Mouse (Mus musculus): ENCODE results near the gene Wdr17.
"Not testable (repeated sequence)": the region's sequence is repeated elsewhere in the genome, so short reads cannot be mapped to it uniquely, and the experiment has no call there.

The Wdr17 gene

DNA sequence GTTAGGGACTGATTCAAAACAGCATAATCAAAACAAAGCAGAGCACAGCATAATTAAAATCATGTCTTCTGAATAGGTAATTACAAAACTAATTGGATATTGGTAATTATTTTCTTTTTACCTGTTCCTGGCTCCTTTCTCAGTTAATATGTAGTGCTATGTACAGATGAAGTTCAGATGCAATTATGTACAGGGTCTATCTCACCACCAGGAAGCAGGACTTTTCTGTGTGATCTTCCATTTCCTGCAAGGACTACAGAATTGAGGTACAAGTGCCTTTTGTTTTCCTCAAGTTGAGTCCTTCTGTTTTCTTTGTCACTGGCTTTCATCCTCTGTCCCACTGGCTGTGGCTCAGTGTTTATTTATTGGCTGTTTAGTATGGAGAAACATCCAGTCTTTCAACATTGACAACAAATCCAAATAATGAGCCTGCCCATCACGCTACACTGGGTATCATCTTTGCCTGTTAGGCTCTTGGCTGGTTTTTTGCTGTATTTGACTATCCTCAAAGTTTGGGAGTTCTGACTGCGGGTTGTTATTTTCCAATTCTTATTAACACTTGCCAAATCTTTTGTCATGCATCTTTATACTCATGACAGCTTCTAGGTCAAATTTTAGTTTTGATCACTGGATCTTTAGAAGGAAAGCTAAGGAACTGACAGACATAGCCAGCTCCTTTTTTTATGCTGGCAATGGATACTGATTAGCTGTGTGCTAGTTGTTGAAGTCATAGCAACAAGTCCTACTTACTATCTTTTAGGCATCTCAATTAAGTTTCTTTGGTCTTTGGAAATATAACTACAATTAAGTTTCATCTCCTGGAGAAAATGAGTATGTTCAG, 94.9 kb downstream of the Wdr17 start:
- DNase-seq: peak in 1 of 2 experiments; percentile 7

DNA sequence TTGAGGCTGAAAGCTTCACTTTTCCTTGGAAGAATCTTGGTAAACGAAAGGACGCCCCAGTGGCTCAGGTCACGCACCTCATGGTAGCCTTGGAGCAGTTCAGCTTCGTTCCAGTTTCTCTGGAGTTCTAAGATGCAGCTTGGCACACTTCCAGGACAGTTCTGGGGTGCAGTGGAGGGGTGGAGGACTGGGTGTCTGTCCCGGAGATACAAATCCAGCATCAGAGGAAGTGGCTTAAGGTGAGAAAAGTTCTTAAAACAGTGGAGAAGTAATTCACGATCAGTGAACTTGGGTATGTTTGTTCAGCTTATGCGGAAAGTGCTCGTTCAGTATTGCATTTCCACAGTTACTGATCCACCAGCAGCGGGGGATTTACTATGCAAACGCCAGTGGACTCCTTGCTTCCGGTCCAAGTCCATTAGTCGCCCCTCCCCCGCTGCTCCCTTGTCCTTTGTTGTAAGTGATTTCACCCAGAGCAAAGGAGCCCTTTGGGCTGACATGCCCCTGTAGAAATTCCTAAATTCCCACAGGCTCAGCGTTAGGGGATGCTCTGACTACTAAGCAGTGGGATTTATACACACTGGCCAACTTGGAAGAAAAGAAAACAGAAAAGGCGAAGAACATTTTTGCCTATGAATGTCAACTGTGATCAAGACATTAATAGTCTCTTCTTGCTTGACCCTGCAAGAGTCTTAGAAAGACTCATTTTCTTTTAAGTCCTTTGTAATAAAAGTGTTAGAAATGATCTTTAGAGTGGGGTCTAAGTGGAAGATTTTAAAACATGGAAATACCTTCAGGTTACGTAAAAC, 106.6 kb downstream of the Wdr17 start:
- DNase-seq: peak; percentile 79 to 85

DNA sequence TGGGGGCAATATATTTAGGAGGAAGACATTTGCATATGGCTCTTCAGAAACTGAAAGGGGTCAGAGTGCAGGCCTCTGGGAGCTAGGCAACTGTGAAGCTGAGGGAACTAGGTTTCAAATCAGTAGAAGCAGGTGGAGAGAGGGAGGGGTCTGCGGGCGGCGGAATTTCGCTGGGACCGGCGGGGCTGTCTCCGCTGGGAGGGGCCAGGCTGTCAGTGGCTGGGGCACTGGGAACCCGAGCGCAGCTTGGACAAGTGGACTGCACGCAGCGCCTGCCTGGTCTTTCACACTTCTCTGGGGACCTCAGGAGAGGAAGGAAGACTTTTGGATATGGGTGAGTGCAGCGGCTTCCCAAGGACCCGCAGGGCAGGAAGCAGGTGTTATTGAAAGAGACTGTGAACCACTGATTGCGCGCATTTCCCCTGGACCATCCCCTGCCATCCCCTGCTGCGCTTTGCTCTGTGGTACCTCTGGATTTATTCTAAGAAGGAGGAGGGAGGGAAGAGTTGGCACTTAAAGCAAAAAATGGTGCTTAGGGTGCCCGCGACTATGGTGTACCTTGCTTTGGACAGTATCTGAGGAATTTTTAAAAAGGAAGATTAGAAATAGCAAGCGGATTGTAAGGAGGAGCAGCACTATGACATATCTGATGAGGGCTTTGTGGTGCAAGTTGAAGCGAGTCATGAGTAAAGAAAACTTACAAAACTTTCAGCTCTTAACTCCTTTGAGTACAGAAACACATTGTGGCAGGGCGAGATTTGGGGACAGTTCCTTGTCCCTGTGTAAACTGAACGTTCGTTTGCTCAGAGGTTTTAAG, 107.5 kb downstream of the Wdr17 start:
- DNase-seq: peak; percentile 42 to 57

DNA sequence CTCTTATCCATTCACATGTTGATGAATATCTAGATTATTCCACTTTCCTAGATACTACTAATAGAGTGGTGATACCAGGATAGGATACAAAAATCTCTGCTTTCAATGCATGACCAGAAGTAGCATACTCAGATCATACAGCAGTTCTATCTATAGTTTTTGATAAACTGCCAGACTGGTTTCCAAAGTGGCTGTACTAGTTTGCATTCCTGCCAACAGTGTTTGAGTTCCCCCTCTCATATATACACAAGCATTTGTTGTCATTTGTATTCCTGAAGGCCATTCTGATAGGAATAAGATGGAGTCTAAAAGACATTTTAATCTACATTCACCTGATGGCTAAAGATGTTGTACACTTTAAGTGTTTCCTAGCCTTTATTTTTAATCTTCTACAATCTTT, 110.0 kb downstream of the Wdr17 start:
- DNase-seq: no peak

DNA sequence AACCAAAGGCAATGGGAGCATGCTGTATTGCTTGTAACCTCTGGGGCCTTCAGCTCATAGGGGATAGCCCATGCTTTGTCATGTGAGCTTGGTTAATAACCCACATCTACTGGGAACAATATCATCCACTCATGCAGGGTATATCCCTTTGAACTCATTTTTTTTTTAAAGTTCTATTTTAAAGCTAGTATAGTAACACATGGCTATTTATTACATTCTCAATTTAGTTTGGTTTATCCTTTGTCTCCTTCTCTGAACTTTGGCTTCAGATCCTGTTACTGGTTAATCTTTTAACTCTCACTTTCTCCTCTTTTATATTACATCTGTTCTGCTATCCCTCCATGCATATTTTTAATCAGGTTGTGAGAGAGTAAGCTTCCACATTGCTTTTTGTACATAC, 110.7 kb downstream of the Wdr17 start:
- DNase-seq: no peak

DNA sequence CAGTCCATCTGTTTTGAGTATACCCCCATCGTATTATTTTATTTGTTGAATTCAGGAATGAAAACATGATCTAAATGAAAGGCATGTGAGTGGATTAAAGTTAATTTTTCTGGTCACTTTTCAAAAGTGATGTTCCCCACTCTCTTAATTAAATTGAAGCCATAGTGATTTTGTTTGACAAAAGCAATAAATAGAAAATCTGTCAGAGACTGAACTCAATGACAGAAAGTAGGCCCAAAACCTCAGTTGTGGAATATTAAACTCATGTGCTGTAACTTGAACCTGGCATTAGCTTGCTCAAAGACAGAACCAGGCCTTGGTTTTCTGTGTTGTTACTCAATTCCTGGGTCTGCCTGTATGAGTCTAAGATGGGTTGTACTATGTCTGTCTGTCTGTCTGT, 129.3 kb downstream of the Wdr17 start:
- no peak for DNase-seq

DNA sequence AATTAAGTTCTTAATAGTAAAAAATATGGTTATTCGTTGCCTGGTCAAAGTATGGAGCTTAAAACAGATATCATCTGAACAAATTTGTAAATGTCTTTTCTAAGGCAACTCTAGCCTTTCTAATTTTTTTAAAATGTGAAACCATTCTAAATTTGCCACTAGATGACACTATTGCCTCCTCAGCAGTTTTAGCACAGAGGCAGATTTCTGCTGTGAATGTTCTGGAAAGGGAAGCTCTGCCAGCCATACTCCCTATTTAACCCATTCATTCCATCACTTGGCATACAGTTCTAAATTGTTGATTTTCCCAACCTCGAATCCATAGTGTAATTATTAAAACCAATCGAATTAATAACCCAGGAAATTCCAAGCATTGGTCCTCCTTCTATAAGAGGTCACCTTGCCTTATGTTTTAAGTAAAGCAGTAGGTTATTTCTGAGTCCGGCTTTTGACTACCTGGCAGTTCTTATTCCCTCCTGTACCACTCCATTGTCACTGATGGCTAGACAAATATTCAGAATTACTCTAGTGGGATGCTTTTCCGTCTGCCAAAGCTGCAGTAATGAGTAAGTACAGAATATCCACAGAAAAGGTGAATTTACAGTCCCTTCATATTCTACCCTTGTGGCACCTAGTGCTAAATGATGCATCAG, 150.2 kb downstream of the Wdr17 start:
- DNase-seq: peak; percentile 41 to 59

DNA sequence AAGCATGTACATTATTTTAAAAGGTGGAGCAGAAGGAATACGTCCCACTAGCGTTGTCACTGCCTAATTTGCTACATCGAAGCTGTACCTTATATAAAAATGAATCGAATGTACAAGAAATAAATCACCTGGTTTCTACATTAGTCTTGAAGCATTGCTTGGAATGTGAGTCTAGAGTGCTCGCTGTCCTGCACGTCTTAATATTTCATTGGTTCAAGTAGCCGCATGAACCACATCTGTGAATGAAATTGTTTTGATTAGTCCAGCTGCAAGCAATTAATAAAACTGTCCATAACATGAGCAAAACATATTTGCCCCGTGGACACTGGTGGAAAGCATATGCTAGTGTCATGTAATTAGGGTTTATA, 162.3 kb downstream of the Wdr17 start:
- no peak for DNase-seq

DNA sequence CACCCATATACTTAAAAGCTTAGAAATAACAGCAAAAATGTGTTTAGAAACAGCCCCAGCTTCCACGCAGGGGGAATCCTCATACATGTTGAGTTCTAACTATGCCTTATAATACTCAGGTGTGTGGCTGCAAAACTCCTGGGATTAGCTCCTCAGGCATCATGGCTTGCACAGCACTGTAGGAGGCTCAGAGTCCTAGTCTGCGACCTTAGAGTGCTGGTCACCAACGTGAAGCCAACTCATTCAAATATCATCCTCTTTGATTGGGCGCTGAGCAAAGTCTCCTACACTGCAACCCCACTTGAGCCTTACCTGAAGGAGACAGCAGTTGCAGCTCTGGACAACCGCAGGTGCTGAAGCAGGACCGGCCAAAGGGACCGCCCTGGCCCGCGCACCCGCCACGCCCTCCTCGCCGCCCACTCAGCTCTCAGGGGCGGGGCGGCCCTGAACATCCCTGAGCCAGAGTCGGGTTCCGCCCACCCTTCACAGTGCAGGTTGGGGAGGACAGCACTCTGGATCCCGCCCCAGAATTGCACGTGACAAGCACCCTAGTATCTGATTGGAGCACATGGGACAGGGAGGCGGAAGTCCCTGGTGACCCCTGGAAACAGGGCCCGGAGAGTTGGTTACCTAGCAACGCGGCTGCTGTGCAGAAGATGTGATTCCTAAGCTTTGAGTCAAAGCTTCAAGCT, 162.9 kb downstream of the Wdr17 start:
- peak; percentile 95 to 96 for DNase-seq

DNA sequence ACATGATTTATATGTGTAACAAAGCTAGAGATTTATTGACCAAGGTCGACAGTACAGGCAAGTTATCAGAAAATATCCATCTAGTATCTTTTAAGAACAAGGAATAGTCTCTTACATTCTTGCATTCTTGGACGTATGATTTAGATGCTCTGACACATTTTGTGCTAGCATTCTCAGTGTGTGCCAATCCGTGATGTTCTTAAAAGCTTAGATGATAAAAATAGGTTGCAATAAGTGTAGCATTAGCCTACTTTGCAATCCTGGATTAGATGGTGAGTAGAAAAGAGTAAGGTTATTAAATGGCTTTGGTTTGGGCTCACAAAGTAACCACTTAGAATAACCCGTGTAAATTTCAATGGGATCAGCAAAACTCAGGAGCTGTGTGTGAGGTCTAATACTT, 168.5 kb downstream of the Wdr17 start:
- no peak for DNase-seq

DNA sequence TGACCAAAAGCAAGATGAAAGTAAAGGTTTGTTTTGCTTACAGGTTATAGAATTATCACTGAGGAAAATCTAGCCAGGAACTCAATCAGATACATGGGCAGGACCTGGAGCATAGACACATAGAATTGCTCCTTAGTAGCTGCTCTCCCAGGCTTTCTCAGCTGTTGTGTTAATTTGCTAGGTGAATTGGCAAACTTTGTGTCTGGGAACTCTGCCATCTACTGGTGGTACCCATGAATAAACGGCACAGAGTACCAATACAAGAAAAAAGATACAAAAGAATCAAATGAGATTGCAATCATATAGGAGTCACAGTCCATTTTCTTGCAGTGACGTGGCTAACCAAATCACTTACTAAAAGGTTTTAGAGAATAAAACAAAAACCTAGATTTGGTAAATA, 181.2 kb downstream of the Wdr17 start:
- peak; percentile 40 to 45 for DNase-seq

DNA sequence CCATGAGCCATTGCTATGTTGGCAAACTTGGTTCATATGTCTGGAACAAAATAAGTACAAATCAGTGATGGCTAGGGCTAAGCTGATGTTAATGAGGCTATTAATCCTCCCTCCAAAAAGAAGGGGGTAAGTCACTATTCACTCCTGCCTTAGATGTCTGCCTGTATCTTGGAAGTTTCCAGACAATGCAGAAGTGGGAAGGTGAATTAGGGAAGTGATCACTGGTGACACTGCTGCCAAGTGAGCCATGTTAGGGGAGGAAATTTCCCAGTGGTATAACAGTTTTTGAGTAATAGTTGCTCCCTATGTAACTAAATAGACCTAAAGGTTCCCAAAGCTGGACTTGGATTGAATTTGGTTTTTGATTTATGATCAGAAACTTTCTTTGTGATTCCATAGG, 215.2 kb downstream of the Wdr17 start:
- no peak for DNase-seq

DNA sequence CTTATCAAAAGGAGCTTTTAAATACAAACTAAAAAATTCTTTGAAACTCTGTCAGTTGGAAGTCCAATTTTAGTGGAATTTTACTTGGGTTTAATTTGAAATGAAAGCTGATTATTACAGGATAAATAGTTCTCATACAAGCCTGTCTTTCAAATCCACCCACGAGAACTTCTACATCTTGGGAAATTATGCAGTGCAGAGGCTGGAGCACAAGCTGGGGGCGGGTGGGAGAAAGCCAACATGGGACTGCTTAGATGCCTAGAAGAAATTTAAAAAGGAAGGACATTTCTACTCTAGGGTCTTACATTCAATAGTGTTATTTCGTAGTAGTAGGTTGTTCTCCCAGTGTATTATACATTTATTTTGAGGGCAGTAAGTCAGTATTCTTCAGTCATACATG, 219.2 kb downstream of the Wdr17 start:
- DNase-seq: no peak

DNA sequence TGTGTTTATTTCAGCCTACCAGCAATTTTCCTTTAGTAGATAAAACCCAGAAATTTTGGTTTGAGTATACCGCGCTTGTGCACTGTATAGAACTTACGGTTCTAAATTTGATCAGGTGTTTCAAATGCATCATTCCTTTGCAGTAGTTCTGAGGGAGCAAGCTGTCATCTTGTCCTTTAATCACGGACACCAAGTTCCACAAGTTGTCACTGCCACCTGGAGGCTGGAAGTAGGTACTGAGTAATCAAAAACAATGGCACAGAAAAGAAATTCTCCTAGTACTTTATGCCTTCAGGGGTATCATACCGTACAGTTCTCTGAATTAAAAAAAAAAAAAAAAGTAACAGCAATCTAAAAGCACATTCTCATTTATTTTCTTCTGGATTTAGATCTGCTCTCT, 226.3 kb downstream of the Wdr17 start:
- DNase-seq: peak; percentile 72 to 75

DNA sequence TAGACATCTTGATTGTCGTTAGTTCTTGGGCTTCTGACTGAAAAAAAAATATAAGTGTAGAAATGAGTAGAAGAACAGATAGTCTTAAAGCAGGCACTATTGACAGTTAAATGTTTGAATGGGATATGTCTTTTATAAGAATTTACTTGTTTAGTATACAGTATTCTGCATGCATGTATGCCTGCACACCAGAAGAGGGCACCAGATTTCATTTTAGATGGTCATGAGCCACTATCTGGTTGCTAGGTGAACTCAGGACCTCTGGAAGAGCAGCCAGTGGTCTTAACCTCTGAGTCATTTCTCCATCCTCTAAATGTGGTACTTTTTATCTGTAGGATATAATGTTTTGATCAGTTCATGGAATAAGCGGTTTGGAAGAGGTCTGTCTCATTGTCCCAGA, 227.3 kb downstream of the Wdr17 start:
- DNase-seq: peak in 1 of 2 experiments; percentile 4

DNA sequence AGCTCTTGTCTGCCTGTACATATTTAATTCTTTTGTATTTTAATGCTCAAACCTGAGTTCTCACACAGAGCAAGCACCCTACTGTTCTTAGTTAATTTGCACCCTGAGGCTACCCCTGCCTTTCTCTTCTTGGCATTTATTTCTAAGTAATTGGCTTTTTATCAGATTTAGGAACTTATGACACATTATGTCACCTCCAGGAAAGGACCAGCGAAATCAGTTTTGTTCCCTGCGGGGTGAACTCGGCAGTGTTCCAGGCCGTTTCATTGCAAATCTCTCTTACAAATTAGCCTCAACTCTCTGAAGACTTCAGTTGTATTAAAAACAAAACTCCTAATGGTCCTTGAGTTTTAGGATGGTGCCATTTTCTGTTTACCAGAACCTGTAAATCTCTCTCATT, 248.3 kb downstream of the Wdr17 start:
- peak; percentile 36 to 59 for DNase-seq

DNA sequence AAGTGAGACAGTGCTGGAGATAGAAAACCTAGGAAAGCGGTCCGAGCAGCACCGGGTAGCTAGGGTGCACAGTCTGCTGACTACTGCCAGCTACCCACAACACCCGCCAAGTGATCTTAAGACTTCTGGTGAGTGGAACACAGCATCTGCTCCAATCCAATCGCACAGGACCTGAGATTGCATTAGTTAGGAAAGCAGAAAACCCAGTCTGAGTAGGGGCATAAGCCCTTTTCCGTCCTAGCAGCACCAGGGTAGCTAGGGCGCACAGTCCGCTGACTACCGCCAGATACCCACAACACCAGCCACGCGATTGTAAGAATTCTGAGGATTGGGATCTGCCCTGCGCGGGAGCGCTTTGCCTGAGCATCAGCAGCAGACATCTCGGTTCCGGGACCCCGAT, 270.3 kb downstream of the Wdr17 start:
- DNase-seq: not testable (repeated sequence)

DNA sequence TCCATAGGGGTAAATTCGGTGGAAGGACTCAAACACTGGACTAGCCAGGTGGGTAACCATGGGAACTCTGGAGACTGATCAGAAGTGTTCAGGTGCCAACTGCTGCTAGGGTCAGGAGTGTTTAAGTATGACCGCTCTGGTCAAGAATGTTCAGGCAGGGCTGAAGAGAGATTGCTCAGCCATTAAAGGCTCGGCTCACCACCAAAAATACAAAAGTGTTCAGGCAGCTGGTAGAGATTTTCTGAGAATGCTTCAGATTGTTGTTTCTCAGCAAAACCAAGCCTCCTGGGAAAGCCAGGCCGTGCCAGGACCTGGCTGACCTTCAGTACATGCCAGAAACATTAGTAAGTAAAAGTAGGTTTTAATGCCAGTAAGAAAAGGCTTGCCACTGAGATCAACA, 276.7 kb downstream of the Wdr17 start:
- peak; percentile 6 to 14 for DNase-seq

DNA sequence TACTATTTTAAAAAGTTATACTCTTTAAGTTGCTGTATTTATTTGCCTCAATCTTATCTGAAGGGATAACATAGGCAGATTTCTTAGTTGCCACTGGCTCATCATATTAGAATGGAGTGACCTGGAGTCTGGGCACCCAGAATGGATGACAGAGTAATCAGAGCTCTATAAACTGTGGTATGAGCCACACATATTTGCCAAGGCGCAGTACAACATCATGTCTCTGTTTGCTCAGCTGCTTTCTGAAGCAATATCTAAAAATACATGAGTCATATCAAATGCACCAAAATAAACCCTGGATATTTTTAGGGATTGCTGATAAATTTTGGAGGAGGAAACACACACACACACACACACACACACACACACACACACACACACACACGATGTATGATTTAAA, 277.6 kb downstream of the Wdr17 start:
- DNase-seq: no peak

DNA sequence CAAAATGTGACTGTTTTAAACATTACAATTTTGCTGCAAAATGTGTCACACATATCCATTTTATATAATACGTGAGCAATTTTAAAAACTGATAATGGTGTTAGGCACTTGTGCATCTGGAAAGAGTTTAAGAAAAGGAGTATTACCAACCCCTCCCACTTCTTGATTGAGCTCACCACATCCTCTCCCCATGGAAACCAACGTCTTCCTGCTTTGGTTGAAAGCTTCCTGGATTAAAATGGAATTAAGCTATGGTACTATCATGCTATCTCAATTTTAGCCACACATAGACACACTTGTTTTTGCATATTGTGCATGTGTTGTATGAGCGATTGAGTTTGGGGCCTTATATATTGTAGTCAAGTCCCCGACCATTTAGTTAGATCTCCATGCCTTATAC, 283.5 kb downstream of the Wdr17 start:
- no peak for DNase-seq

DNA sequence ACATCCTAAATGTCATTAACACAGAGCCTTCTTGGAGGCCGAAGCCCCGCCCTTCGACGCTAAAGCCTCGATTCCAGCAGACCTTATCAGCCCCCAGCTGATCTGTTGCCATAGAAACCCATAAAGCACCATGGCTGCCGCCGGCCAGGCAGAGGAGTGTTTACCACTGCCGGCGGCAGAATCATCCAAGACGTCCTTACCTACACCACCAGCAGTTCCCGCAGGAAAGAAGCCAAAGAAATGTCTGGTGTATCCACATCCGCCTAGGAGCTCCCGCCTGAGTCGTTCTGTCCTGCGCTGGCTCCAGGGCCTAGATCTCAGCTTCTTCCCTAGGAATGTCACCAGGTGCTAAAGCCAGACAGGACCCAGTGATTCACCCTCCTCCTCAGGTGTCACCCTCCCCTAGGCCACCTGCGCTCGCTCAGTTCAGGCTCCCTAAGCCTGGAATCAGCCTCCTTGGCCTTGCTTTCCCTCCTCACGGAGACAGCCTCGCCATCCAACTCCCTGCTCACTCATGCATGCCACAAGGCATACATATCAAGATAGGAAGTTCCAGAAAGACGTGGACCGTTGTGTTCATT, 286.2 kb downstream of the Wdr17 start, which contains the start of gene Spata4:
Gene Spata4 (plus strand): TSS at position 111 of the 581 bp plus-strand sequence.
- DNase-seq: peak; percentile 63 to 74

DNA sequence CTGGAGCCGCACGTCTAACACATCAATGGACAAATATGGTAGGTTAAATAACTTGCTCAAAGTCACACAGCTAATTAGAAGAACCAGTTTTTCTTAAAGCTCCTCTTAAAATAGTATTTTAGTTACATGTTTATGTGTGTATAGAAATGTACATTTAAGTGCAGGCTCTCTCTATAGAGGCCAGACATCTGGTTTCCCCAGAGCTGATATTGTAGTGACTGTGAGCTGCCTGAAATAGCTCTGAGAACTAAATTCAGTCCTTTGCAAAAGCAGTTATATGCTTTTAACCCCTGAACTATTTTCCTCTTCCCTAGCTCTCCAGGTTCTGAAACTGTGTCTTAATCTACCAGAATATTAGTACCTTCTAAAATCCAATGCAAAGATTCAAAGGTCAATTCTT, 289.6 kb downstream of the Wdr17 start:
- no peak for DNase-seq
